Mouse (Mus musculus): Measurements from ENCODE around the gene Fosl2.

Fosl2 gene

GRCm38 (mm10) chr5:32124957-32125356, 10.6 kb upstream of the Fosl2 start:
- CTCF ChIA-PET: no interaction called here
- POLR2A ChIA-PET: interaction anchor here in 2 of 4 experiments (0.7 to 1.7 kb wide), 2 partner anchors 9 to 12 kb away, joined by 4 to 6 read pairs; no protein-coding TSS in a partner anchor

- ChIA-PET CTCF (no interaction called here), POLR2A (interaction anchor here in 1 of 4 experiments (0.5 kb wide), 1 partner anchor 486 kb away, joined by 3 read pairs; no protein-coding TSS in a partner anchor)
These were observed 8.4 kb upstream of the Fosl2 start for GRCm38 (mm10) chr5:32127226-32127625.

- CTCF ChIA-PET: no interaction called here
- POLR2A ChIA-PET: interaction anchor here in 1 of 4 experiments (0.5 to 0.6 kb wide), 2 partner anchors 148 to 486 kb away, joined by 3 to 6 read pairs; no protein-coding TSS in a partner anchor
These were observed 7.7 kb upstream of the Fosl2 start for GRCm38 (mm10) chr5:32127927-32128326.

GRCm38 (mm10) chr5:32132971-32133501, 2.6 kb upstream of the Fosl2 start:
- POLR2A ChIA-PET: interaction anchor here in 3 of 4 experiments (0.6 to 2.8 kb wide), 17 partner anchors 9 to 1011 kb away, joined by 3 to 10 read pairs (median 4); partner anchors contain the start of genes Mrpl33 (in 2 of the 3) and Zfp512 (in 1 of the 3)
- CTCF ChIA-PET: interaction anchor here in 2 of 4 experiments (0.6 to 1.3 kb wide), 4 partner anchors 64 to 535 kb away, joined by 3 to 5 read pairs (median 3); no protein-coding TSS in a partner anchor

- CTCF ChIA-PET: interaction anchor here in 3 of 4 experiments (0.5 to 1.3 kb wide), 5 partner anchors 22 to 535 kb away, joined by 3 to 5 read pairs (median 3); no protein-coding TSS in a partner anchor
- POLR2A ChIA-PET: interaction anchor here in 3 of 4 experiments (0.6 to 2.8 kb wide), 20 partner anchors 9 to 1011 kb away, joined by 3 to 10 read pairs (median 3); partner anchors contain the start of genes Mrpl33 (in 3 of the 3) and Zfp512 (in 1 of the 3)
These were observed 2.0 kb upstream of the Fosl2 start for GRCm38 (mm10) chr5:32133549-32134004.

- ChIA-PET POLR2A (interaction anchor here in 3 of 4 experiments (0.6 to 2.8 kb wide), 20 partner anchors 10 to 809 kb away, joined by 3 to 10 read pairs (median 3); partner anchors contain the start of genes Mrpl33 (in 3 of the 3) and Zfp512 (in 1 of the 3)), CTCF (interaction anchor here in 2 of 4 experiments (0.5 to 0.8 kb wide), 4 partner anchors 21 to 410 kb away, joined by 3 to 4 read pairs (median 4); no protein-coding TSS in a partner anchor)
These were observed 1.4 kb upstream of the Fosl2 start for GRCm38 (mm10) chr5:32134051-32134732.

GRCm38 (mm10) chr5:32134903-32135335, 682 bp upstream of the Fosl2 start:
- POLR2A ChIA-PET: interaction anchor here in 3 of 4 experiments (0.5 to 2.8 kb wide), 11 partner anchors 48 to 874 kb away, joined by 3 to 10 read pairs (median 4); partner anchors contain the start of gene Mrpl33 (in 3 of the 3)
- CTCF ChIA-PET: interaction anchor here in 1 of 4 experiments (0.5 to 0.7 kb wide), 2 partner anchors 48 to 410 kb away, joined by 3 to 4 read pairs; no protein-coding TSS in a partner anchor

GRCm38 (mm10) chr5:32136301-32136863, 781 bp downstream of the Fosl2 start:
- CTCF ChIA-PET: no interaction called here
- POLR2A ChIA-PET: interaction anchor here in 3 of 4 experiments (0.5 to 2.4 kb wide), 11 partner anchors 8 to 540 kb away, joined by 3 to 16 read pairs (median 4); partner anchors contain the start of gene Mrpl33 (in 1 of the 3)

GRCm38 (mm10) chr5:32137106-32137522, 1.5 kb downstream of the Fosl2 start:
- CTCF ChIA-PET: interaction anchor here in 2 of 4 experiments (0.6 to 1.5 kb wide), 3 partner anchors 59 to 230 kb away, joined by 3 to 6 read pairs (median 3); no protein-coding TSS in a partner anchor
- POLR2A ChIA-PET: interaction anchor here in 3 of 4 experiments (0.5 to 2.4 kb wide), 17 partner anchors 8 to 541 kb away, joined by 3 to 16 read pairs (median 3); partner anchors contain the start of gene Mrpl33 (in 2 of the 3)

- ChIA-PET CTCF (interaction anchor here (0.6 to 2.2 kb wide), 22 partner anchors 10 to 576 kb away, joined by 3 to 26 read pairs (median 4); partner anchors contain the start of gene Mrpl33 (in 1 of the 4)), POLR2A (interaction anchor here in 3 of 4 experiments (0.6 to 2.3 kb wide), 12 partner anchors 12 to 859 kb away, joined by 3 to 6 read pairs (median 3); partner anchors contain the start of genes Mrpl33 (in 1 of the 3) and Ppp1cb (in 1 of the 3))
These were observed 3.0 kb downstream of the Fosl2 start for GRCm38 (mm10) chr5:32138446-32139195.

GRCm38 (mm10) chr5:32139516-32140037, 4.0 kb downstream of the Fosl2 start:
- ChIA-PET POLR2A (interaction anchor here in 3 of 4 experiments (0.6 to 2.3 kb wide), 12 partner anchors 11 to 858 kb away, joined by 3 to 6 read pairs (median 3); partner anchors contain the start of genes Mrpl33 (in 1 of the 3) and Ppp1cb (in 1 of the 3)), CTCF (interaction anchor here (0.5 to 2.2 kb wide), 44 partner anchors 11 to 1579 kb away, joined by 3 to 26 read pairs (median 4); partner anchors contain the start of gene Mrpl33 (in 2 of the 4))

GRCm38 (mm10) chr5:32141899-32142298, 6.3 kb downstream of the Fosl2 start:
- CTCF ChIA-PET: no interaction called here
- POLR2A ChIA-PET: no interaction called here

GRCm38 (mm10) chr5:32143433-32143970, 7.9 kb downstream of the Fosl2 start:
- CTCF ChIA-PET: interaction anchor here in 1 of 4 experiments (1.1 to 1.2 kb wide), 2 partner anchors 54 to 542 kb away, joined by 3 read pairs; no protein-coding TSS in a partner anchor
- POLR2A ChIA-PET: interaction anchor here in 3 of 4 experiments (0.6 to 1.7 kb wide), 5 partner anchors 8 to 546 kb away, joined by 3 to 5 read pairs (median 3); partner anchors contain the start of gene Mrpl33 (in 1 of the 3)

- ChIA-PET POLR2A (interaction anchor here in 1 of 4 experiments (0.5 kb wide), 1 partner anchor 47 kb away, joined by 3 read pairs; no protein-coding TSS in a partner anchor), CTCF (no interaction called here)
These were observed 10.7 kb downstream of the Fosl2 start for GRCm38 (mm10) chr5:32146281-32146680.

GRCm38 (mm10) chr5:32148593-32148992, 13.0 kb downstream of the Fosl2 start:
- CTCF ChIA-PET: no interaction called here
- POLR2A ChIA-PET: no interaction called here

- CTCF ChIA-PET: interaction anchor here in 2 of 4 experiments (0.6 to 1.1 kb wide), 4 partner anchors 11 to 1058 kb away, joined by 3 to 5 read pairs (median 4); no protein-coding TSS in a partner anchor
- POLR2A ChIA-PET: interaction anchor here in 2 of 4 experiments (0.6 to 1.6 kb wide), 4 partner anchors 8 to 13 kb away, joined by 3 read pairs; no protein-coding TSS in a partner anchor
These were observed 15.6 kb downstream of the Fosl2 start for GRCm38 (mm10) chr5:32151244-32151643.
